Mouse (Mus musculus) neural tube, embryonic 10.5 days (tissue): ENCODE results near the gene Gm973.
"Not testable (repeated sequence)": the region's sequence is repeated elsewhere in the genome, so short reads cannot be mapped to it uniquely, and the experiment has no call there.

Source experiments
- DNase-seq: peaks from one replicate; pipeline ENCODE4 v3.0.0-alpha.2; 2017; ENCODE audit warnings: low spot score; ENCODE audit errors: extremely low spot score

Gm973 gene

GRCm38 (mm10) chr1:59619201-59619600 is 103.1 kb downstream of the Gm973 start:
- no peak for DNase-seq

GRCm38 (mm10) chr1:59623325-59624017 is 107.4 kb downstream of the Gm973 start:
- DNase-seq, result peak; percentile 80

- DNase-seq, result peak; percentile 6
Measured at GRCm38 (mm10) chr1:59625410-59625809, 109.3 kb downstream of the Gm973 start.

GRCm38 (mm10) chr1:59629194-59629593 is 113.1 kb downstream of the Gm973 start:
- no peak for DNase-seq

- not testable (repeated sequence) for DNase-seq
Measured at GRCm38 (mm10) chr1:59630356-59630755, 114.3 kb downstream of the Gm973 start.

GRCm38 (mm10) chr1:59631986-59632659 is 116.1 kb downstream of the Gm973 start:
- DNase-seq, result no peak

- no peak for DNase-seq
Measured at GRCm38 (mm10) chr1:59633056-59633455, 117.0 kb downstream of the Gm973 start.

- DNase-seq, result no peak
Measured at GRCm38 (mm10) chr1:59636349-59636748, 120.3 kb downstream of the Gm973 start.

- no peak for DNase-seq
Measured at GRCm38 (mm10) chr1:59638371-59638770, 122.3 kb downstream of the Gm973 start.

GRCm38 (mm10) chr1:59642488-59642887 is 126.4 kb downstream of the Gm973 start:
- DNase-seq, result no peak

GRCm38 (mm10) chr1:59646502-59646901 is 130.4 kb downstream of the Gm973 start:
- not testable (repeated sequence) for DNase-seq

GRCm38 (mm10) chr1:59651201-59651819 is 135.2 kb downstream of the Gm973 start:
- DNase-seq, result no peak

- no peak for DNase-seq
Measured at GRCm38 (mm10) chr1:59653243-59653911, 137.3 kb downstream of the Gm973 start.

GRCm38 (mm10) chr1:59656244-59657171 is 140.4 kb downstream of the Gm973 start:
- no peak for DNase-seq

GRCm38 (mm10) chr1:59663456-59664135 is 147.5 kb downstream of the Gm973 start:
- no peak for DNase-seq

- DNase-seq, result no peak
Measured at GRCm38 (mm10) chr1:59668871-59669270, 152.8 kb downstream of the Gm973 start.

- DNase-seq, result no peak
Measured at GRCm38 (mm10) chr1:59669962-59670630, 154.0 kb downstream of the Gm973 start.

GRCm38 (mm10) chr1:59670641-59671168 is 154.6 kb downstream of the Gm973 start, which contains the start of gene Sumo1:
Sumo1 (minus strand) TSS chr1:59670834.
- peak; percentile 92 for DNase-seq

GRCm38 (mm10) chr1:59673661-59674060 is 157.6 kb downstream of the Gm973 start:
- DNase-seq, result no peak
